Mouse (Mus musculus) cerebellum, adult 2 months (tissue): ENCODE measurements around the gene Tom1.

ENCODE experiments used
- CTCF ChIP-seq: fragments of 200-500 bp; IDR thresholded peaks from 2 replicates; pipeline ENCODE4 v1.5.1; 2011; ENCODE audit warnings: low read depth, mild to moderate bottlenecking, control low read depth, low read length, moderate library complexity, borderline replicate concordance; ENCODE audit not compliant: insufficient read depth
- POLR2A ChIP-seq: fragments of 200-500 bp; IDR thresholded peaks from 2 replicates; pipeline ENCODE4 v1.6.1; 2011; ENCODE audit warnings: low read length, control low read depth, borderline replicate concordance; ENCODE audit not compliant: insufficient read depth

DNA sequence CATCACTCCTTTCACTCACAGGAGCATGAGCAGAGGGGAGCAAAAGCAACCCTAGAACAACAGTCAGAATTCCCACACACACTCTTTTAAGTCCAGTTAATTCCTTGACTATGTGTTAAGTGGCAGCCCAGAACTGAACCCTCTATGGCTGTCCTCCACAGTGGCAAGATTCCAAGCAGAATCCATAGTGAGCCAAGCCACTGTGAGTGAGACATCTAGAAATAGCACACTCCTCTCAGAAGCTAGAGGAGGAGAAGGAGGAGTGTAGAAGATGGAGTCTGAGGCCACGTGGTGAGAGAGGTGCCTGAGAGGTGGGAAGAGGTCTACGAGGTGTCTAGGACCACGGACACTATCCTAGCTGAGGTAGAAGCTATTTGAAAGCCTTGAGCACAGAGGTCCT is 31.3 kb downstream of the Tom1 start:
- TF ChIP-seq CTCF (no peak), POLR2A (no peak)
